Mouse (Mus musculus) MEL (cell line): ENCODE measurements at regions not wholly inside any gene's neighbourhood (a gene's known extent, or its start where the extent isn't known, plus 50 kb on each side); places are given as distances from the start of the nearest gene placed in this dataset.

Source experiments
- DNase-seq: peaks from one replicate; pipeline ENCODE4 v3.0.0; 2011; ENCODE audit warnings: low read depth, low spot score
- H3K27ac ChIP-seq: 2 replicates; pipeline ENCODE4 v1.5.1; 2012; ENCODE audit warnings: low read depth, mild to moderate bottlenecking, control low read depth, low read length, moderate library complexity; ENCODE audit not compliant: control insufficient read depth
- H3K27me3 ChIP-seq, 2 experiments: fragments of 150-350 bp in 1 of 2; sonication (generic) in 1 of 2; 2 replicates each; pipeline ENCODE4 v1.6.1; 2012; ENCODE audit warnings: low read length in 2 of 2, mild to moderate bottlenecking in 2 of 2, improper control_type of control experiment in 1 of 2, moderate library complexity in 1 of 2; ENCODE audit not compliant: insufficient read depth in 2 of 2, control insufficient read depth in 1 of 2
- H3K36me3 ChIP-seq, 2 experiments: 2 replicates each; pipeline ENCODE4 v1.6.1; 2012 to 2014; ENCODE audit warnings: low read length in 2 of 2, improper control_type of control experiment in 1 of 2, inconsistent platforms in 1 of 2, mild to moderate bottlenecking in 1 of 2; ENCODE audit not compliant: insufficient read depth in 2 of 2, control insufficient read depth in 1 of 2
- H3K4me1 ChIP-seq, 2 experiments: fragments of 150-350 bp in 1 of 2; sonication (generic) in 1 of 2; 2 replicates each; pipeline ENCODE4 v1.6.1; 2012; ENCODE audit warnings: low read length in 2 of 2, improper control_type of control experiment in 1 of 2, mild to moderate bottlenecking in 1 of 2; ENCODE audit not compliant: insufficient read depth in 2 of 2, control insufficient read depth in 1 of 2
- H3K4me3 ChIP-seq, 2 experiments: fragments of 150-350 bp in 1 of 2; sonication (generic) in 1 of 2; 2 replicates each; pipeline ENCODE4 v1.5.1; 2012; ENCODE audit warnings: low read depth in 2 of 2, low read length in 2 of 2, mild to moderate bottlenecking in 2 of 2, moderate library complexity in 2 of 2, control low read depth in 1 of 2, improper control_type of control experiment in 1 of 2; ENCODE audit not compliant: control insufficient read depth in 1 of 2, insufficient read depth in 1 of 2
- H3K79me2 ChIP-seq: 2 replicates; pipeline ENCODE4 v1.6.1; 2012; ENCODE audit warnings: mild to moderate bottlenecking, low read length, moderate library complexity; ENCODE audit not compliant: control insufficient read depth, poor library complexity, insufficient read depth
- H3K9ac ChIP-seq: 2 replicates; pipeline ENCODE4 v1.6.1; 2012; ENCODE audit warnings: low read depth, mild to moderate bottlenecking, control low read depth, low read length, moderate library complexity; ENCODE audit not compliant: control insufficient read depth, poor library complexity, severe bottlenecking
- H3K9me3 ChIP-seq: fragments of 150-350 bp; sonication (generic); replicated peaks from 2 replicates; pipeline ENCODE4 v1.6.1; 2012; ENCODE audit warnings: mild to moderate bottlenecking, low read length, improper control_type of control experiment, moderate library complexity; ENCODE audit not compliant: insufficient read depth
- CHD2 ChIP-seq: IDR thresholded peaks from 2 replicates; pipeline ENCODE4 v1.6.1; 2011; ENCODE audit warnings: low read length, improper control_type of control experiment
- CTCF ChIP-seq, 3 experiments: IDR thresholded peaks in 2 of 3; conservative IDR thresholded peaks in 1 of 3; 2 replicates each; pipeline ENCODE4 v1.5.1; 2011 to 2012; ENCODE audit warnings: low read length in 3 of 3, low read depth in 2 of 3, mild to moderate bottlenecking in 2 of 3, improper control_type of control experiment in 1 of 3, inconsistent platforms in 1 of 3, mixed read lengths in 1 of 3, moderate library complexity in 1 of 3; ENCODE audit not compliant: control insufficient read depth in 1 of 3, insufficient read depth in 1 of 3, poor library complexity in 1 of 3, severe bottlenecking in 1 of 3
- EP300 ChIP-seq, 2 experiments: IDR thresholded peaks; 2 replicates each; pipeline ENCODE4 v1.6.1; 2011; ENCODE audit warnings: improper control_type of control experiment in 2 of 2, low read length in 2 of 2, low read depth in 1 of 2, mild to moderate bottlenecking in 1 of 2
- ETS1 ChIP-seq: IDR thresholded peaks from 2 replicates; pipeline ENCODE4 v1.6.1; 2012; ENCODE audit warnings: low read depth, mild to moderate bottlenecking, inconsistent platforms, low read length, improper control_type of control experiment, moderate library complexity
- KAT2A ChIP-seq: conservative IDR thresholded peaks from 2 replicates; pipeline ENCODE4 v1.6.1; 2012; ENCODE audit warnings: low read depth, low read length, improper control_type of control experiment, inconsistent platforms
- MAFK ChIP-seq: IDR thresholded peaks from 2 replicates; pipeline ENCODE4 v1.6.1; 2011; ENCODE audit warnings: low read depth, mild to moderate bottlenecking, low read length, improper control_type of control experiment, borderline replicate concordance
- MEF2A ChIP-seq: IDR thresholded peaks from 2 replicates; pipeline ENCODE4 v1.6.1; 2014; ENCODE audit warnings: low read depth, mild to moderate bottlenecking, inconsistent platforms, low read length, improper control_type of control experiment; ENCODE audit not compliant: poor library complexity, insufficient replicate concordance, severe bottlenecking; ENCODE audit errors: extremely low read depth
- MYB ChIP-seq: IDR thresholded peaks from 2 replicates; pipeline ENCODE4 v1.6.1; 2011; ENCODE audit warnings: mild to moderate bottlenecking, low read depth, low read length, improper control_type of control experiment
- NRF1 ChIP-seq: IDR thresholded peaks from 2 replicates; pipeline ENCODE4 v1.6.1; 2014; ENCODE audit warnings: low read depth, mild to moderate bottlenecking, inconsistent platforms, low read length, improper control_type of control experiment, moderate library complexity; ENCODE audit not compliant: poor library complexity, insufficient read depth, severe bottlenecking
- POLR2A ChIP-seq, 2 experiments: IDR thresholded peaks; 2 replicates each; pipeline ENCODE4 v1.6.1; 2011 to 2012; ENCODE audit warnings: low read length in 2 of 2, mild to moderate bottlenecking in 2 of 2, control low read depth in 1 of 2, improper control_type of control experiment in 1 of 2, low read depth in 1 of 2, moderate library complexity in 1 of 2; ENCODE audit not compliant: control insufficient read depth in 1 of 2, insufficient read depth in 1 of 2, poor library complexity in 1 of 2
- POLR2AphosphoS5 ChIP-seq: IDR thresholded peaks from 2 replicates; pipeline ENCODE4 v1.6.1; 2012; ENCODE audit warnings: low read depth, borderline replicate concordance, mild to moderate bottlenecking, inconsistent platforms, low read length, moderate library complexity, mixed read lengths
- RAD21 ChIP-seq: IDR thresholded peaks from 2 replicates; pipeline ENCODE4 v1.6.1; 2011; ENCODE audit warnings: mild to moderate bottlenecking, low read depth, low read length, improper control_type of control experiment
- SMC3 ChIP-seq: IDR thresholded peaks from 2 replicates; pipeline ENCODE4 v1.6.1; 2011; ENCODE audit warnings: low read depth, low read length, improper control_type of control experiment
- TAL1 ChIP-seq: IDR thresholded peaks from 2 replicates; pipeline ENCODE4 v1.6.1; 2012; ENCODE audit warnings: mild to moderate bottlenecking, inconsistent platforms, low read length, moderate library complexity, mixed read lengths
- TBP ChIP-seq: IDR thresholded peaks from 2 replicates; pipeline ENCODE4 v1.8.0; 2011; ENCODE audit warnings: low read depth, low read length, improper control_type of control experiment
- TCF12 ChIP-seq: IDR thresholded peaks from 2 replicates; pipeline ENCODE4 v1.6.1; 2014; ENCODE audit warnings: low read depth, mild to moderate bottlenecking, inconsistent platforms, low read length, improper control_type of control experiment, moderate library complexity
- USF2 ChIP-seq, 2 experiments: IDR thresholded peaks; 2 replicates each; pipeline ENCODE4 v1.6.1; 2011 to 2012; ENCODE audit warnings: improper control_type of control experiment in 2 of 2, low read length in 2 of 2, borderline replicate concordance in 1 of 2, inconsistent platforms in 1 of 2, low read depth in 1 of 2, mild to moderate bottlenecking in 1 of 2; ENCODE audit not compliant: insufficient read depth in 1 of 2
- ZC3H11A ChIP-seq: IDR thresholded peaks from 2 replicates; pipeline ENCODE4 v1.6.1; 2012; ENCODE audit warnings: low read depth, mild to moderate bottlenecking, inconsistent platforms, low read length, improper control_type of control experiment
- ZKSCAN1 ChIP-seq: IDR thresholded peaks from 2 replicates; pipeline ENCODE4 v1.6.1; 2012; ENCODE audit warnings: low read depth, mild to moderate bottlenecking, inconsistent platforms, low read length, improper control_type of control experiment, moderate library complexity
- ZNF384 ChIP-seq: IDR thresholded peaks from 2 replicates; pipeline ENCODE4 v1.6.1; 2012; ENCODE audit warnings: low read depth, mild to moderate bottlenecking, inconsistent platforms, low read length, improper control_type of control experiment

GRCm38 (mm10) chr5:79966241-79966640 lies 1053.7 kb upstream of the Adgrl3 start:
- H3K27ac ChIP-seq = no peak overlapping the region
- H3K36me3 ChIP-seq = peaks cover 0 to 2% of the 10 kb centered on the region in 2 experiments; a peak in 1 of 4 replicates
- H3K4me1 ChIP-seq = no peaks in the 10 kb centered on the region
- TF ChIP-seq ZC3H11A (no peak), MAFK (no peak), ZKSCAN1 (no peak), TAL1 (0 out of 2 replicates have a peak, but pooled peaks have one; percentile 13), TCF12 (peak; percentile 23; the same call in 1 of the 2 replicates), TBP (no peak), EP300 (IDR thresholded peaks at IDR 0.05; ENCODE audit: low read depth in 1 of 2, low read length in 2 of 2) (peak; percentile 11 to 27; a peak in 2 of 4 replicates)
- H3K9me3 ChIP-seq = no peaks in the 10 kb centered on the region
- no peak overlapping the region for H3K4me3 ChIP-seq
- peak; percentile 37 for DNase-seq
- H3K27me3 ChIP-seq = no peaks in the 10 kb centered on the region
- no peaks in the 10 kb centered on the region for H3K79me2 ChIP-seq
- no peak overlapping the region for H3K9ac ChIP-seq

GRCm38 (mm10) chr5:80005470-80005869 lies 1014.5 kb upstream of the Adgrl3 start:
- no peaks in the 10 kb centered on the region for H3K27me3 ChIP-seq
- H3K9me3 ChIP-seq = no peaks in the 10 kb centered on the region
- TF ChIP-seq ZNF384 (no peak), USF2 (IDR thresholded peaks at IDR 0.05; ENCODE audit: borderline replicate concordance in 1 of 2, insufficient read depth in 1 of 2, low read depth in 1 of 2, low read length in 2 of 2) (no peak), POLR2AphosphoS5 (no peak), MAFK (no peak), ETS1 (no peak), MEF2A (no peak), CHD2 (no peak), MYB (no peak), SMC3 (no peak), POLR2A (IDR thresholded peaks at IDR 0.05; ENCODE audit: control insufficient read depth in 1 of 2, insufficient read depth in 1 of 2, low read depth in 1 of 2, low read length in 2 of 2, poor library complexity in 1 of 2) (no peak), NRF1 (no peak), ZC3H11A (no peak), KAT2A (no peak), CTCF (IDR thresholded peaks at IDR 0.05 in 2 of 3, conservative IDR thresholded peaks at IDR 0.05 in 1 of 3; ENCODE audit: control insufficient read depth in 1 of 3, insufficient read depth in 1 of 3, low read depth in 2 of 3, low read length in 3 of 3, poor library complexity in 1 of 3, severe bottlenecking in 1 of 3) (no peak), TBP (no peak), RAD21 (no peak)
- no peak overlapping the region for H3K4me3 ChIP-seq
- no peak for DNase-seq
- H3K36me3 ChIP-seq = no peaks in the 10 kb centered on the region
- H3K4me1 ChIP-seq = no peaks in the 10 kb centered on the region
- no peaks in the 10 kb centered on the region for H3K79me2 ChIP-seq
- H3K27ac ChIP-seq = no peak overlapping the region
- H3K9ac ChIP-seq = no peak overlapping the region
